Mouse (Mus musculus): ENCODE results near the gene Col10a1.
"Not testable (repeated sequence)": the region's sequence is repeated elsewhere in the genome, so short reads cannot be mapped to it uniquely, and the experiment has no call there.

The Col10a1 gene

GRCm38 (mm10) chr10:34389681-34390080 lies at the start of gene Col10a1:
TSS of gene Col10a1 (plus strand) at chr10:34389981.
- in situ Hi-C loops (cut with MboI; ENCODE audit: low pct_unique_long_range_greater_than_20kb in 1 of 2, low sequenced_read_pairs in 2 of 2, unreplicated experiment in 1 of 2) = no loop called here

- in situ Hi-C loops (cut with MboI; ENCODE audit: low pct_unique_long_range_greater_than_20kb in 1 of 2, low sequenced_read_pairs in 2 of 2, unreplicated experiment in 1 of 2) = no loop called here
Measured at GRCm38 (mm10) chr10:34341014-34341413, 48.8 kb upstream of the Col10a1 start.

GRCm38 (mm10) chr10:34341886-34342285 lies 47.9 kb upstream of the Col10a1 start:
- in situ Hi-C loops (cut with MboI; ENCODE audit: low pct_unique_long_range_greater_than_20kb in 1 of 2, low sequenced_read_pairs in 2 of 2, unreplicated experiment in 1 of 2) = no loop called here

GRCm38 (mm10) chr10:34352166-34352565 lies 37.6 kb upstream of the Col10a1 start:
- in situ Hi-C loops (cut with MboI; ENCODE audit: low pct_unique_long_range_greater_than_20kb in 1 of 2, low sequenced_read_pairs in 2 of 2, unreplicated experiment in 1 of 2) = no loop called here

- in situ Hi-C loops (cut with MboI; ENCODE audit: low pct_unique_long_range_greater_than_20kb in 1 of 2, low sequenced_read_pairs in 2 of 2, unreplicated experiment in 1 of 2) = no loop called here
Measured at GRCm38 (mm10) chr10:34358263-34358662, 31.5 kb upstream of the Col10a1 start.

GRCm38 (mm10) chr10:34363756-34364155 lies 26.0 kb upstream of the Col10a1 start:
- in situ Hi-C loops (cut with MboI; ENCODE audit: low pct_unique_long_range_greater_than_20kb in 1 of 2, low sequenced_read_pairs in 2 of 2, unreplicated experiment in 1 of 2) = no loop called here

- in situ Hi-C loops (cut with MboI; ENCODE audit: low pct_unique_long_range_greater_than_20kb in 1 of 2, low sequenced_read_pairs in 2 of 2, unreplicated experiment in 1 of 2) = no loop called here
Measured at GRCm38 (mm10) chr10:34368138-34368537, 21.6 kb upstream of the Col10a1 start.

- in situ Hi-C loops (cut with MboI; ENCODE audit: low pct_unique_long_range_greater_than_20kb in 1 of 2, low sequenced_read_pairs in 2 of 2, unreplicated experiment in 1 of 2) = no loop called here
Measured at GRCm38 (mm10) chr10:34373332-34373731, 16.4 kb upstream of the Col10a1 start.

- in situ Hi-C loops (cut with MboI; ENCODE audit: low pct_unique_long_range_greater_than_20kb in 1 of 2, low sequenced_read_pairs in 2 of 2, unreplicated experiment in 1 of 2) = no loop called here
Measured at GRCm38 (mm10) chr10:34385636-34386035, 4.1 kb upstream of the Col10a1 start.

GRCm38 (mm10) chr10:34396959-34397358 lies 7.2 kb downstream of the Col10a1 start:
- in situ Hi-C loops (cut with MboI; ENCODE audit: low pct_unique_long_range_greater_than_20kb in 1 of 2, low sequenced_read_pairs in 2 of 2, unreplicated experiment in 1 of 2) = no loop called here

- in situ Hi-C loops (cut with MboI; ENCODE audit: low pct_unique_long_range_greater_than_20kb in 1 of 2, low sequenced_read_pairs in 2 of 2, unreplicated experiment in 1 of 2) = no loop called here
Measured at GRCm38 (mm10) chr10:34399267-34399666, 9.5 kb downstream of the Col10a1 start.

- in situ Hi-C loops (cut with MboI; ENCODE audit: low pct_unique_long_range_greater_than_20kb in 1 of 2, low sequenced_read_pairs in 2 of 2, unreplicated experiment in 1 of 2) = no loop called here
Measured at GRCm38 (mm10) chr10:34418204-34418756, 28.5 kb downstream of the Col10a1 start, which contains the start of gene Nt5dc1. TSS of gene Nt5dc1 (minus strand) at chr10:34418552.

GRCm38 (mm10) chr10:34418794-34419193 lies 29.0 kb downstream of the Col10a1 start:
- in situ Hi-C loops (cut with MboI; ENCODE audit: low pct_unique_long_range_greater_than_20kb in 1 of 2, low sequenced_read_pairs in 2 of 2, unreplicated experiment in 1 of 2) = not testable (repeated sequence)

GRCm38 (mm10) chr10:34431783-34432182 lies 42.0 kb downstream of the Col10a1 start:
- in situ Hi-C loops (cut with MboI; ENCODE audit: low pct_unique_long_range_greater_than_20kb in 1 of 2, low sequenced_read_pairs in 2 of 2, unreplicated experiment in 1 of 2) = no loop called here

- in situ Hi-C loops (cut with MboI; ENCODE audit: low pct_unique_long_range_greater_than_20kb in 1 of 2, low sequenced_read_pairs in 2 of 2, unreplicated experiment in 1 of 2) = not testable (repeated sequence)
Measured at GRCm38 (mm10) chr10:34434191-34434590, 44.4 kb downstream of the Col10a1 start.
